Mouse (Mus musculus) stomach, embryonic 14.5 days (tissue): ENCODE data around the gene 2310061I04Rik. TPM values are rescaled to one million over a fixed set of nuclear protein-coding genes. Genes with fewer than 3 reads are reported as not detected.

Experiments used
- ATAC-seq: fragments of 200-750 bp; cut with Nextera tagmentation; 2 replicates; pipeline ENCODE4 v1.8.0; 2017; ENCODE audit warnings: low read depth, moderate TSS enrichment; ENCODE audit not compliant: insufficient number of reproducible peaks, insufficient read depth, low FRiP score
- H3K27ac ChIP-seq: fragments of 300-500 bp; sonication (generic); 2 replicates; pipeline ENCODE4 v1.5.1; 2014; ENCODE audit warnings: mild to moderate bottlenecking, low read length, moderate library complexity, mixed read lengths
- H3K27me3 ChIP-seq: fragments of 300-500 bp; sonication (generic); 2 replicates; pipeline ENCODE4 v1.6.1; 2014; ENCODE audit warnings: low read length, control low read depth, mixed read lengths; ENCODE audit not compliant: control insufficient read depth, insufficient read depth
- H3K36me3 ChIP-seq: fragments of 300-500 bp; sonication (generic); 2 replicates; pipeline ENCODE4 v1.6.1; 2014; ENCODE audit warnings: mild to moderate bottlenecking, control low read depth, low read length, moderate library complexity, mixed read lengths; ENCODE audit not compliant: control insufficient read depth, insufficient read depth
- H3K4me1 ChIP-seq: fragments of 300-500 bp; sonication (generic); 2 replicates; pipeline ENCODE4 v1.6.1; 2014; ENCODE audit warnings: low read length, control low read depth, mixed read lengths; ENCODE audit not compliant: control insufficient read depth, insufficient read depth
- H3K4me2 ChIP-seq: fragments of 300-500 bp; sonication (generic); replicated peaks from 2 replicates; pipeline ENCODE4 v1.6.1; 2014; ENCODE audit warnings: low read depth, low read length, control low read depth
- H3K4me3 ChIP-seq: fragments of 300-500 bp; sonication (generic); 2 replicates; pipeline ENCODE4 v1.5.1; 2014; ENCODE audit warnings: low read depth, low read length, control low read depth
- H3K9ac ChIP-seq: fragments of 300-500 bp; sonication (generic); replicated peaks from 2 replicates; pipeline ENCODE4 v1.6.1; 2014; ENCODE audit warnings: low read depth, mild to moderate bottlenecking, control low read depth, low read length, moderate library complexity, mixed read lengths
- H3K9me3 ChIP-seq: fragments of 300-500 bp; sonication (generic); 2 replicates; pipeline ENCODE4 v1.6.1; 2016; ENCODE audit warnings: low read depth, low read length, control low read depth; ENCODE audit not compliant: control insufficient read depth
- whole genome bisulfite sequencing: fragments of 180-500 bp; shearing (Covaris S2); extraction: QIAGEN DNeasy Blood & Tissue Kit; methylation state at CpG from one replicate; pipeline ENCODE4 v1.1.7; 2014; 5-methylcytosine and 5-hydroxymethylcytosine counted together
- polyA plus RNA-seq: library from polyadenylated mRNA; unstranded; fragments of >200 nt; fragmentation: Nextera tagmentation; extraction: Ambion mirVana; gene quantifications from 2 replicates; pipeline ENCODE4 v1.2.1, GENCODE M21; 2014

Gene 2310061I04Rik
- polyA plus RNA-seq, 1 experiment from 2014 or later: 29.8 TPM

DNA sequence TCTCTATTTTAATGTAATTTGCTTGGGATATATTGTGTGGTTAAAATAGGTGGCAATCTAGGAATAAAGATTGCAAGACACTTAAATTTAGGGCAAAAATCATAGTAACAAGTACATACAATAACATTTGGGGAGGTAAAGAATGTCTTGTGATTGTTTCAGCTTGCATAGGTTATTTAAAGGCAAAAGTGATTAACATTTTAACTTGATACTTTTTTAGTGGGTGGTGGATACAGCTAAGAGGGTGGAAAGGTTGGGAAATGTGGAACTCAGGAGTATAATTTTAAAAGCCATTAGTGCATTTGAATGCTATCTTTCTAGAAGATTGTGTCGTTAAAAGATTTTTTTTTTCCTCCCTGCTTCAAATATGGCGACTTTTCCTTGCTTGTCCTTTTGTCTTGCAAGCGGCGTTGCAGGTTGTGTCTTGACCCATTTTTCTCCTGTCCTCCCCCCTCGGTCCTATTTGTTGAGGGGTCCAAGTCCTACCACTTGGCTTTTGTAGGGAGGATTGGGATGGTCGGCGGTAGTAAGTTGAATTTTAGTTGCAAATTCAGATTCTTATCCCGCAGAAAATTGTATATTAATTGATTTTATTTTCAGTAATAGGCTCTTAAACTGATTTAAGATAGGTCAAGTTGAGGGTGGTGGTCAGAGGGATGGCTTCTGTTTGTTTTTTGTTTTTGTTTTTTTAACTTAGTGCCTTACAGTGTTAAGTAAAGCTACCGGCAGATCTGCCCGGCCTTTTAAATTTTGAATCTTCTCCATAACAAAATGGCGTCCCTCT lies 21.2 kb upstream of the 2310061I04Rik start:
- WGBS: under 1% methylated on average over 11 of the region's 11 CpGs
- H3K4me1 ChIP-seq: peaks cover 16% of the 10 kb centered on the region; the same call in 1 of the 2 replicates
- no peak for ATAC-seq
- peak overlapping the region; percentile 90 for H3K4me3 ChIP-seq
- peak overlapping the region; percentile 98 for H3K9ac ChIP-seq
- no peaks in the 10 kb centered on the region for H3K9me3 ChIP-seq
- H3K27ac ChIP-seq: peak overlapping the region; percentile 97
- H3K36me3 ChIP-seq: peaks cover 17% of the 10 kb centered on the region
- peak overlapping the region; percentile 94 for H3K4me2 ChIP-seq
- H3K27me3 ChIP-seq: no peaks in the 10 kb centered on the region

- H3K36me3 ChIP-seq: peaks cover 22% of the 10 kb centered on the region
- WGBS: under 1% methylated on average over 13 of the region's 13 CpGs
- H3K9ac ChIP-seq: peak overlapping the region; percentile 98
- peak overlapping the region; percentile 97 for H3K27ac ChIP-seq
- no peaks in the 10 kb centered on the region for H3K27me3 ChIP-seq
- H3K4me2 ChIP-seq: peak overlapping the region; percentile 94
- peak overlapping the region; percentile 90 for H3K4me3 ChIP-seq
- no peaks in the 10 kb centered on the region for H3K9me3 ChIP-seq
- H3K4me1 ChIP-seq: peaks cover 16% of the 10 kb centered on the region; the same call in 1 of the 2 replicates
- no peak for ATAC-seq
Measured at GRCm38 (mm10) chr17:35917463-35918251, 20.4 kb upstream of the 2310061I04Rik start.

GRCm38 (mm10) chr17:35917143-35917462 lies 19.9 kb upstream of the 2310061I04Rik start:
- Histone ChIP-seq H3K9me3 (no peaks in the 10 kb centered on the region), H3K4me2 (peak overlapping the region; percentile 94), H3K27me3 (no peaks in the 10 kb centered on the region), H3K9ac (peak overlapping the region; percentile 98), H3K4me3 (peak overlapping the region; percentile 90), H3K4me1 (peaks cover 16% of the 10 kb centered on the region; the same call in 1 of the 2 replicates), H3K36me3 (peaks cover 27% of the 10 kb centered on the region), H3K27ac (peak overlapping the region; percentile 97)
- WGBS: under 1% methylated on average over 8 of the region's 8 CpGs
- ATAC-seq: no peak

DNA sequence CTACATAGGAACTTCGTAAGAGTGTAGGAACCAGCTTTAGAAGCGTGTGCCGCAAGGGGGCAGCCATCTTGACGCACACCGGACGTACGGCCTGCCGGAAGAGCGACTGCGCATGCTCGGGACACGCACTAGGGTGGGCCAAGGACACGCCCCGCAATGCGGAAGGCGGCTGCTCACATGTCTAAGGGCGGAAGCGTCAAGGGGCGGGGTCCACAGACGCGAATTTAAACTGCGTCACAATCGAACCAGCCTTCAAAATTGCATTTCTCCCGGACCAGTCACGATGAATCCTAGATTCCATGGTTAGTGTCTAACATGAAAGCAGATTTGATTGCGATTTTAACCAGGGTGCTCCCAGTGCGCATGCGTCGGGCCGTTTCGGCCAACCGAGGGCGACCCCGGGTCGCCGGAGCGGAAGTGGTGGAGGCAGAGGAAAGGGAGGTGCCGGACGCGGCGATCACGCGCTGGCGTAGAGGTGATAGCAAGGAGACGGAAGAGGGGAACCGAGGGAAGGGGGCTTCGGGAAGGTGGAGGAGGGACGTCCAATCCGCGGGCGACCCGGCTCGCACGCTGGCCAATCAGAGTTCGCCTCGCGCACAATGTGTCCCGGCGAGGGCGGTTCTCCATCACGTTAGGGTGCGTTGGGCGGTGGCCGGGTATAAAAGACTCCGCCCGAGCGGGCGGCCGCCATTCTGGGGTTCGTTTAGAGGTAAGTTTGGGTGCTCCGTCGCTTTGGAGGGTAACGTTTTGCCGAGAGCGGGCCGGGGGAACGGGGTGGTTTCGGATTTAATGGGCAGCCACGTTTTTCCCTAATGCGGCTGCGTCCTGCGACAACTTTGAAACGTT lies 19.3 kb upstream of the 2310061I04Rik start, which contains the start of the genes Mrps18b and Ppp1r10:
Gene Mrps18b (minus strand): TSS at position 93 of the 846 bp plus-strand sequence.
Gene Ppp1r10 (plus strand): TSS at position 138 of the 846 bp plus-strand sequence.
- WGBS: under 1% methylated on average over 83 of the region's 83 CpGs
- H3K36me3 ChIP-seq: peaks cover 28% of the 10 kb centered on the region
- H3K9me3 ChIP-seq: no peaks in the 10 kb centered on the region
- H3K9ac ChIP-seq: peak within 1 kb of the TSS; percentile 98
- H3K4me2 ChIP-seq: peak within 1 kb of the TSS; percentile 94
- peak within 1 kb of the TSS; percentile 97 for H3K27ac ChIP-seq
- ATAC-seq: peak; percentile 94
- peak within 1 kb of the TSS; percentile 90 for H3K4me3 ChIP-seq
- peaks cover 16% of the 10 kb centered on the region; the same call in 1 of the 2 replicates for H3K4me1 ChIP-seq
- no peaks in the 10 kb centered on the region for H3K27me3 ChIP-seq

DNA sequence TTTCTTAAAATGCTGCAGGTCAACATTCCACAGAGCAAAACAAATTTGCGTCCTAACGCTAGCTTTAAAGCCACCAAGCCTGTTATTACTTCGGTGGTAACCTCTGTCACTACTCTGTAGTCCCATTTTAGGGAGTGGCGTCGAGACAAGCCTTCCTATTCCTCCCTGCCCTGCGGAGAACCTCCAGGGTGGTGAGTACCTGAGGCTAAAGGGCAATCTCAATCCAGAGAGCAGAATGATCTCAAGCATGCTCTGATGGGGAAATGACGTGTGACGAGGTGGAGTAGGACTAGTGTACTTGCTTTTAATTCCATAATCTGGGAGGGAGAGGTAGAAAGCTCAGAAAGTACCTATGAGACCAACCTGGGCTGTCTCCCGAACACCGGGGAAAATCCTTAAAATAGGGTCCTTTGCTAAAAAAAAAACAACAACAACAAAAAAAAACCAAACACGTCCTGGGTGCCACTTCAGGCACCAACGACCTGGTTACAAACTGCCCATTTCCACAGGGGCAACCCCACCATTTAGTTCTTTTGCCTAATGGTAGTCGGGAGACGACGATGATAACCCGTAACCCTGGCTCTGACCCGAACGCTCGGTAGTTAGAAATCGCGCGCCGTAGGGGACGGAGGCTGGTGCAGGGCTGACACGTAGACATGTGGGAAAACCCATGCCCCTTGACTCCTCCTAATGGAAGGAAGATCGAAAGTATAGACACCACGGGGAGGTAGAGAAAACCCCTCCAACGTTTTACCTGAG lies 18.5 kb upstream of the 2310061I04Rik start:
- no peak; the same call in 1 of the 2 replicates for ATAC-seq
- H3K4me1 ChIP-seq: peaks cover 13% of the 10 kb centered on the region; the same call in 1 of the 2 replicates
- H3K4me3 ChIP-seq: peak overlapping the region; percentile 90
- peak overlapping the region; percentile 98 for H3K9ac ChIP-seq
- peak overlapping the region; percentile 97; the same call in 1 of the 2 replicates for H3K27ac ChIP-seq
- WGBS: 2% methylated on average over 28 of the region's 28 CpGs
- H3K4me2 ChIP-seq: peak overlapping the region; percentile 87
- H3K36me3 ChIP-seq: peaks cover 35% of the 10 kb centered on the region
- no peaks in the 10 kb centered on the region for H3K27me3 ChIP-seq
- no peaks in the 10 kb centered on the region for H3K9me3 ChIP-seq

- no peak for ATAC-seq
- Histone ChIP-seq H3K36me3 (peaks cover 35% of the 10 kb centered on the region), H3K4me2 (peak overlapping the region; percentile 87), H3K27ac (no peak overlapping the region), H3K4me3 (peak overlapping the region; percentile 90), H3K27me3 (no peaks in the 10 kb centered on the region), H3K4me1 (peaks cover 7% of the 10 kb centered on the region; the same call in 1 of the 2 replicates), H3K9me3 (no peaks in the 10 kb centered on the region), H3K9ac (no peak overlapping the region)
- 75% methylated on average over 6 of the region's 6 CpGs for WGBS
Measured at GRCm38 (mm10) chr17:35914975-35915374, 17.7 kb upstream of the 2310061I04Rik start.

DNA sequence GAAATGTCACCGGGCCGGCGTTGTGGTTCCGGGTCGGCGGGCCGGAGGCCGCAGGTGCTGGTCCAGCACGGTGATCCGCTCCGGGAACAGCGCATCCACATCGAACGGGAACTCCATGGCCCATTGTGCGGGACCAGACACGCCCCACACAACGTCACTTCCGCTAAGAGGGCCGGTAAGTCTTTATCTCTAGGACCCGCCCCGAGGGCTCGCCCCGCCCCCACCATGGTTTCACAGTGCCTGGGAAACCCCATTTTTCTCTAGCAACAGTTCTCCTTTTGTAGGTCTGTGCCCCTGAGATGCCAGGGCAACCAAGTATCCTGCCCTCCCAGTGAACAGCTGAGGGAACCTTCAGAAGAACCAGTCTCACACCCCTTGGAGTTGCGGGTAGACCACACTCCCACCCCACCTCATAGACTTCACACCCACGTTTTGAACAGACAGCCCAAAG lies 12.7 kb upstream of the 2310061I04Rik start, which contains the start of gene Atat1:
Gene Atat1 (minus strand): TSS at position 157 of the 451 bp plus-strand sequence.
- Histone ChIP-seq H3K36me3 (peaks cover 47% of the 10 kb centered on the region), H3K4me2 (peak within 1 kb of the TSS; percentile 96), H3K4me1 (peaks cover 9% of the 10 kb centered on the region), H3K4me3 (peak within 1 kb of the TSS; percentile 70), H3K27me3 (no peaks in the 10 kb centered on the region), H3K27ac (peak within 1 kb of the TSS; percentile 69; the same call in 1 of the 2 replicates), H3K9me3 (no peaks in the 10 kb centered on the region), H3K9ac (peak within 1 kb of the TSS; percentile 71)
- WGBS: 2% methylated on average over 25 of the region's 25 CpGs
- peak; percentile 91 for ATAC-seq
